Mouse (Mus musculus): ENCODE results near the gene Kcnj10. TPM values are rescaled to one million over a fixed set of nuclear protein-coding genes. Genes with fewer than 3 reads are reported as not detected.

The Kcnj10 gene
- polyA plus RNA-seq, 1 experiment from 2014 or later = 0.64 TPM

GRCm38 (mm10) chr1:172418642-172419041, 77.6 kb downstream of the Kcnj10 start:
- Histone ChIP-seq H3K4me3 (no peak overlapping the region), H3K27me3 (no peaks in the 10 kb centered on the region), H3K9ac (replicated peaks) (no peak overlapping the region), H3K36me3 (no peaks in the 10 kb centered on the region), H3K9me3 (no peaks in the 10 kb centered on the region), H3K4me2 (replicated peaks) (no peak overlapping the region), H3K4me1 (no peaks in the 10 kb centered on the region), H3K27ac (replicated peaks) (no peak overlapping the region)
- 79% methylated on average over 3 of the region's 3 CpGs for WGBS
- no peak for ATAC-seq (ENCODE audit: low FRiP score, low read depth)

DNA sequence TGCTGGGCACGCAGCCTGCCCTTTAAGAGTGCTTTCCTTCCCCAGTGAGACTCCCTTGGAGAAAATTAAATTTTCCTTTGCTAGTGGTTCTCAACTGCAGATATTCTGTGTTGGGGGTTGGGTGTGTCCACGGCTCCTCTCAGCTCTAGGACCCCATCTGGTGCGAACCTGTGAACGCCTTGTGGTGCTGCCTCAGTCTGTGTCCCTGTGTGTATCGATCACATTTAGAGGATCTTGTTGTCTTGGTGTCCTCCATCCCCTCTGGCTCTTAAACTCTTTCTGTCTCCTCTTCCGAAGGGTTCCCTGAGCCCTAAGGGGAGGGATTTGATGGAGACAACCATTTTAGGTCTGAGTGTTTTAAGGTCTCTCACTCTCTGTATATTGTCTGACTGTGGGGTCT, 79.2 kb downstream of the Kcnj10 start:
- Histone ChIP-seq H3K9ac (replicated peaks) (no peak overlapping the region), H3K27me3 (no peaks in the 10 kb centered on the region), H3K4me2 (replicated peaks) (no peak overlapping the region), H3K4me1 (no peaks in the 10 kb centered on the region), H3K27ac (replicated peaks) (no peak overlapping the region), H3K4me3 (no peak overlapping the region), H3K36me3 (no peaks in the 10 kb centered on the region), H3K9me3 (no peaks in the 10 kb centered on the region)
- no peak for ATAC-seq (ENCODE audit: low FRiP score, low read depth)
- 89% methylated on average over 6 of the region's 6 CpGs for WGBS

GRCm38 (mm10) chr1:172423393-172423792, 82.4 kb downstream of the Kcnj10 start:
- Histone ChIP-seq H3K9ac (replicated peaks) (no peak overlapping the region), H3K36me3 (no peaks in the 10 kb centered on the region), H3K27me3 (no peaks in the 10 kb centered on the region), H3K4me2 (replicated peaks) (no peak overlapping the region), H3K9me3 (no peaks in the 10 kb centered on the region), H3K4me1 (no peaks in the 10 kb centered on the region), H3K4me3 (no peak overlapping the region), H3K27ac (replicated peaks) (no peak overlapping the region)
- WGBS = 83% methylated on average over 1 of the region's 1 CpGs
- ATAC-seq (ENCODE audit: low FRiP score, low read depth) = no peak

Other genes with a start within 250 kb of the Kcnj10 start
- 168 and 185 TPM in 2 replicates for gene Pex19, start 214.5 kb upstream of the Kcnj10 start, polyA plus RNA-seq (2016; fragmentation: Nextera tagmentation; extraction: Ambion mirVana)
- gene Dcaf8, start 193.1 kb upstream of the Kcnj10 start, polyA plus RNA-seq (2016; fragmentation: Nextera tagmentation; extraction: Ambion mirVana) = 130 and 133 TPM in 2 replicates
- gene Pea15a, start 134.4 kb upstream of the Kcnj10 start, polyA plus RNA-seq (2016; fragmentation: Nextera tagmentation; extraction: Ambion mirVana) = 350 and 356 TPM in 2 replicates
- gene Casq1, start 121.3 kb upstream of the Kcnj10 start, polyA plus RNA-seq (2016; fragmentation: Nextera tagmentation; extraction: Ambion mirVana) = 1.9 and 2.1 TPM in 2 replicates
- not detected in 2 replicates for gene Atp1a4, start 82.8 kb upstream of the Kcnj10 start, polyA plus RNA-seq (2016; fragmentation: Nextera tagmentation; extraction: Ambion mirVana)
- 103 and 106 TPM in 2 replicates for gene Igsf8, start 79.6 kb upstream of the Kcnj10 start, polyA plus RNA-seq (2016; fragmentation: Nextera tagmentation; extraction: Ambion mirVana)
- 12.8 and 13.2 TPM in 2 replicates for gene Atp1a2, start 43.1 kb upstream of the Kcnj10 start, polyA plus RNA-seq (2016; fragmentation: Nextera tagmentation; extraction: Ambion mirVana)
- 1.7 and 2.7 TPM in 2 replicates for gene Kcnj9, start 11.9 kb upstream of the Kcnj10 start, polyA plus RNA-seq (2016; fragmentation: Nextera tagmentation; extraction: Ambion mirVana)
- 10.7 and 11.4 TPM in 2 replicates for gene Pigm, start 35.3 kb downstream of the Kcnj10 start, polyA plus RNA-seq (2016; fragmentation: Nextera tagmentation; extraction: Ambion mirVana)
- 0.18 TPM in 1 of 2 replicates, not detected in the other for gene Slamf9, start 134.1 kb downstream of the Kcnj10 start, polyA plus RNA-seq (2016; fragmentation: Nextera tagmentation; extraction: Ambion mirVana)
- gene Igsf9, start 140.6 kb downstream of the Kcnj10 start, polyA plus RNA-seq (2016; fragmentation: Nextera tagmentation; extraction: Ambion mirVana) = 86.1 and 99.3 TPM in 2 replicates
- gene Tagln2, start 158.8 kb downstream of the Kcnj10 start, polyA plus RNA-seq (2016; fragmentation: Nextera tagmentation; extraction: Ambion mirVana) = 37.0 and 45.9 TPM in 2 replicates
- gene Cfap45, start 179.6 kb downstream of the Kcnj10 start, polyA plus RNA-seq (2016; fragmentation: Nextera tagmentation; extraction: Ambion mirVana) = 1.2 TPM in 2 replicates
- 0.15 TPM in 1 of 2 replicates, not detected in the other for gene Vsig8, start 214.7 kb downstream of the Kcnj10 start, polyA plus RNA-seq (2016; fragmentation: Nextera tagmentation; extraction: Ambion mirVana)
- gene Slamf8, start 249.4 kb downstream of the Kcnj10 start, polyA plus RNA-seq (2016; fragmentation: Nextera tagmentation; extraction: Ambion mirVana) = not detected in 2 replicates

Measured in midbrain, embryonic 12.5 days (tissue).